Mouse (Mus musculus) limb, embryonic 11.5 days (tissue): Measurements from ENCODE around the gene Dysf. TPM values are rescaled to one million over a fixed set of nuclear protein-coding genes. Genes with fewer than 3 reads are reported as not detected.

Source experiments
- ATAC-seq: fragments of 200-750 bp; cut with Nextera tagmentation; 2 replicates; pipeline ENCODE4 v1.8.0; 2017; ENCODE audit warnings: low read depth; ENCODE audit not compliant: insufficient number of reproducible peaks, low FRiP score, low TSS enrichment
- DNase-seq: peaks from one replicate; pipeline ENCODE4 v3.0.0-alpha.2; 2015; ENCODE audit warnings: low spot score
- H3K27ac ChIP-seq: fragments of 300-500 bp; sonication (generic); replicated peaks from 2 replicates; pipeline ENCODE4 v1.5.1; 2014; ENCODE audit warnings: low read depth, mild to moderate bottlenecking, low read length
- H3K27me3 ChIP-seq: fragments of 300-500 bp; sonication (generic); 2 replicates; pipeline ENCODE4 v1.6.1; 2014; ENCODE audit warnings: mild to moderate bottlenecking, low read length, mixed read lengths; ENCODE audit not compliant: control insufficient read depth, insufficient read depth
- H3K36me3 ChIP-seq: fragments of 300-500 bp; sonication (generic); 2 replicates; pipeline ENCODE4 v1.6.1; 2014; ENCODE audit warnings: mild to moderate bottlenecking, low read length, moderate library complexity, mixed read lengths; ENCODE audit not compliant: control insufficient read depth, insufficient read depth
- H3K4me1 ChIP-seq: fragments of 300-500 bp; sonication (generic); 2 replicates; pipeline ENCODE4 v1.6.1; 2014; ENCODE audit warnings: low read length, mixed read lengths; ENCODE audit not compliant: control insufficient read depth, insufficient read depth
- H3K4me2 ChIP-seq: fragments of 300-500 bp; sonication (generic); 2 replicates; pipeline ENCODE4 v1.6.1; 2014; ENCODE audit warnings: low read depth, mild to moderate bottlenecking, moderate library complexity; ENCODE audit not compliant: severe bottlenecking
- H3K4me3 ChIP-seq: fragments of 300-500 bp; sonication (generic); 2 replicates; pipeline ENCODE4 v1.5.1; 2014; ENCODE audit warnings: low read depth, low read length
- H3K9ac ChIP-seq: fragments of 300-500 bp; sonication (generic); 2 replicates; pipeline ENCODE4 v1.6.1; 2014; ENCODE audit warnings: mild to moderate bottlenecking, low read length
- H3K9me3 ChIP-seq: fragments of 300-500 bp; sonication (generic); 2 replicates; pipeline ENCODE4 v1.6.1; 2016; ENCODE audit warnings: low read length; ENCODE audit not compliant: control insufficient read depth
- WGBS: fragments of 180-500 bp; shearing (Covaris S2); extraction: QIAGEN DNeasy Blood & Tissue Kit; methylation state at CpG from one replicate; pipeline ENCODE4 v1.1.7; 2014; 5-methylcytosine and 5-hydroxymethylcytosine counted together
- polyA plus RNA-seq: library from polyadenylated mRNA; unstranded; fragments of >200 nt; fragmentation: Nextera tagmentation; extraction: Ambion mirVana; gene quantifications from 2 replicates; pipeline ENCODE4 v1.2.1, GENCODE M21; 2014

The Dysf gene
- polyA plus RNA-seq, 1 experiment from 2014 or later = 16.7 TPM

- Histone ChIP-seq H3K27ac (no peak overlapping the region), H3K27me3 (no peaks in the 10 kb centered on the region), H3K9me3 (no peaks in the 10 kb centered on the region), H3K9ac (no peak overlapping the region), H3K4me1 (peaks cover 49% of the 10 kb centered on the region), H3K4me2 (no peak overlapping the region), H3K4me3 (no peak overlapping the region), H3K36me3 (no peaks in the 10 kb centered on the region)
- ATAC-seq (no peak), DNase-seq (no peak)
- WGBS = 54% methylated on average over 6 of the region's 6 CpGs
These were observed 225.4 kb downstream of the Dysf start for GRCm38 (mm10) chr6:84233783-84234182.

- H3K4me1 ChIP-seq = peaks cover 33% of the 10 kb centered on the region
- H3K36me3 ChIP-seq = no peaks in the 10 kb centered on the region
- H3K27me3 ChIP-seq = no peaks in the 10 kb centered on the region
- no peaks in the 10 kb centered on the region for H3K9me3 ChIP-seq
- H3K27ac ChIP-seq = no peak overlapping the region
- no peak for DNase-seq
- H3K4me2 ChIP-seq = no peak overlapping the region
- no peak overlapping the region for H3K4me3 ChIP-seq
- WGBS = 83% methylated on average over 2 of the region's 2 CpGs
- ATAC-seq = no peak
- H3K9ac ChIP-seq = no peak overlapping the region
These were observed 227.0 kb downstream of the Dysf start for GRCm38 (mm10) chr6:84235365-84235764.

DNA sequence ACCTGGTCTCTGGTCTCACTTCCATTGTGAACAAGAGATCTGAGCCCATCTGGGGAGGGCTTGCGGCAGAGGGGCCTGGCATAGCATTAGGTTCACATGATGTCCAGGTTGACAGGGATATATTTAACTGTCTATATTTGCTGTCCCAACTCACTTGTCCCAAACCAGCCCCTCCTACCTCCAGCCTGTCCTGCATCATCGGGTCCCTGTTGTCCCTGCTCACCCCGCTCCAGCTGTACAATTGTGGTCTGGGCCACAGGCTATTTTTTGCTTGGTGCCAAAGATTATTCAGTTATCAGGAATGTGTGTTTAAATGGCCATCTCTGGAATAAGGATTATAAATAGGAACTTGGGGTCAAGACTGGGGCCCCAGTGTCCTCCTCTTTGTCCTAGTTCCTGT is 235.0 kb downstream of the Dysf start:
- no peak for ATAC-seq
- Histone ChIP-seq H3K9me3 (no peaks in the 10 kb centered on the region), H3K27ac (no peak overlapping the region), H3K4me2 (no peak overlapping the region), H3K4me1 (no peaks in the 10 kb centered on the region), H3K36me3 (no peaks in the 10 kb centered on the region), H3K4me3 (no peak overlapping the region), H3K9ac (no peak overlapping the region), H3K27me3 (no peaks in the 10 kb centered on the region)
- WGBS = 93% methylated on average over 3 of the region's 3 CpGs
- no peak for DNase-seq

- Histone ChIP-seq H3K27ac (no peak overlapping the region), H3K9ac (no peak overlapping the region), H3K4me2 (no peak overlapping the region), H3K36me3 (no peaks in the 10 kb centered on the region), H3K9me3 (no peaks in the 10 kb centered on the region), H3K4me1 (no peaks in the 10 kb centered on the region), H3K4me3 (no peak overlapping the region), H3K27me3 (no peaks in the 10 kb centered on the region)
- ATAC-seq = no peak
- 52% methylated on average over 4 of the region's 4 CpGs for WGBS
- no peak for DNase-seq
These were observed 237.8 kb downstream of the Dysf start for GRCm38 (mm10) chr6:84246101-84246760.

DNA sequence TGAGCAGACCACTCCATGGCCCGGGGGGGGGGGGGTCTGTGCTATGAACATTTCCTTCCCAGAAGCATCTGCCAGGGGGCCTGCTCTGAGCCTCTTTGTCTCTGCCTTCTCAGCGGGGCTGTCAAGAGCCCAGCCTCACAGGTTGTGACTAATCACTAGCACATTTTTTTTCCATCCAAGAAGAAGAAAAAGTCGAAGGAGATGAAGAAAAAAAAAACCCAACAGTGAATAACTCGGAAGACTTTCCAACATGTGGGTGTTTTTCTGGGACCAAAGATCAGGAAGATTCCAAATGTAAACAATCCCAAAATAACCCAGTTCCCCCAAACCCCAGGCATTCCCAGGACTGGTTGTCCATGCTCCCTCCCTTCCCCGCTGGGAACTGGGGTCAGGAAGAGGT is 238.6 kb downstream of the Dysf start:
- 45% methylated on average over 5 of the region's 5 CpGs for WGBS
- DNase-seq (no peak), ATAC-seq (no peak)
- no peak overlapping the region for H3K9ac ChIP-seq
- H3K36me3 ChIP-seq = no peaks in the 10 kb centered on the region
- no peaks in the 10 kb centered on the region for H3K27me3 ChIP-seq
- no peak overlapping the region for H3K27ac ChIP-seq
- H3K4me1 ChIP-seq = no peaks in the 10 kb centered on the region
- no peaks in the 10 kb centered on the region for H3K9me3 ChIP-seq
- no peak overlapping the region for H3K4me3 ChIP-seq
- no peak overlapping the region for H3K4me2 ChIP-seq

Other genes with a start within 250 kb of the Dysf start
- 0.16 TPM in 1 of 2 replicates, not detected in the other for gene Ankrd53, start 245.9 kb upstream of the Dysf start, polyA plus RNA-seq
- gene Tex261, start 232.8 kb upstream of the Dysf start, polyA plus RNA-seq = 62.2 and 63.8 TPM in 2 replicates
- 23.6 and 25.8 TPM in 2 replicates for gene Nagk, start 213.6 kb upstream of the Dysf start, polyA plus RNA-seq
- 18.5 and 24.1 TPM in 2 replicates for gene Paip2b, start 176.8 kb upstream of the Dysf start, polyA plus RNA-seq
- 84.2 and 93.5 TPM in 2 replicates for gene Zfp638, start 141.5 kb upstream of the Dysf start, polyA plus RNA-seq